Mouse (Mus musculus) embryonic stem cell, embryonic (primary cell): ENCODE measurements around the gene Gm17175.
"Not testable (repeated sequence)": the region's sequence is repeated elsewhere in the genome, so short reads cannot be mapped to it uniquely, and the experiment has no call there.

Experiments used
- CTCF ChIA-PET, 4 experiments: fragments of 300-600 bp in 2 of 4; fragments of 350-600 bp in 2 of 4; sonication (Branson Sonifier 250); formaldehyde crosslinking; loops; one replicate each; lab custom pipeline; 2022; ENCODE audit warnings: inconsistent platforms in 2 of 4; lab: Charles Lee
- POLR2A ChIA-PET, 4 experiments: fragments of 300-600 bp in 2 of 4; fragments of 350-600 bp in 2 of 4; sonication (Branson Sonifier 250); formaldehyde crosslinking; loops; one replicate each; lab custom pipeline; 2022; ENCODE audit warnings: antibody characterized with exemption in 4 of 4, inconsistent platforms in 1 of 4; lab: Charles Lee

Gene Gm17175

DNA sequence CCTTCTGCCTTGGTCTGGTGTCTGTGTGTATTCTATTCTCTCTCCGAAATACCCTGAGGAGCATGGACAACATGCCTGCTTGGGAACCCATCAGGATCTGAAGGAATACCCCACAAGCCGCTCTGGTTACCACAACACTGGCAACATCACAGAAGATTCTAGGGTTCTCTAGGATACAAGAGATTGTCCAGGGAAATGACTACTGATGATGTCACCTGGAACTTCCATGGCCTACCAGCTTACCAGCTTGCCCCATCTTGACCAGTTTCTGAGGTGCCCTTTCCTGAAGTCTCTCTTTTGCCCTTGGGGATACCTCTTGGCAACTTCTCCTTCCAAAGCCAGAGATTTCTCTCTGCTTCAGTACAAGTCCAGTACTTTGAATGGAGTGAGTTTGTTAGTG is at the start of gene Gm17175:
TSS of gene Gm17175 (minus strand) at position 101 of the 400 bp plus-strand sequence.
- POLR2A ChIA-PET, CTCF ChIA-PET: not testable (repeated sequence)

DNA sequence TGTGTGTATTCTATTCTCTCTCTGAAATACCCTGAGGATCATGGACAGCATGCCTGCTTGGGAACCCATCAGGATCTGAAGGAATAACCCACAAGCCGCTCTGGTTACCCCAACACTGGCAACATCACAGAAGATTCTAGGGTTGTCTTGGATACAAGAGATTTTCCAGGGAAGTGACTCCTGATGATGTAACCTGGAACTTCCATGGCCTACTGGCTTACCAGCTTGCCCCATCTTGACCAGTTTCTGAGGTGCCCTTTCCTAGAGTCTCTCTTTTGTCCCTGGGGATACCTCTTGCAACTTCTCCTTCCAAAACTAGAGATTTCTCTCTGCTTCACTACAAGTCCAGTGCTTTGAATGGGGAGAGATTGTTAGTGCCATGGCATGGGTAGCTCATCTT is 37.3 kb upstream of the Gm17175 start, which contains the start of gene Gm17078:
TSS of gene Gm17078 (minus strand) at position 101 of the 400 bp plus-strand sequence.
- POLR2A ChIA-PET: no interaction called here
- CTCF ChIA-PET: no interaction called here

GRCm38 (mm10) chr14:51592039-51592438 is 18.2 kb upstream of the Gm17175 start, which contains the start of gene Gm17174:
Gene Gm17174, minus strand, starts transcription at chr14:51592139.
- CTCF ChIA-PET, POLR2A ChIA-PET: not testable (repeated sequence)

DNA sequence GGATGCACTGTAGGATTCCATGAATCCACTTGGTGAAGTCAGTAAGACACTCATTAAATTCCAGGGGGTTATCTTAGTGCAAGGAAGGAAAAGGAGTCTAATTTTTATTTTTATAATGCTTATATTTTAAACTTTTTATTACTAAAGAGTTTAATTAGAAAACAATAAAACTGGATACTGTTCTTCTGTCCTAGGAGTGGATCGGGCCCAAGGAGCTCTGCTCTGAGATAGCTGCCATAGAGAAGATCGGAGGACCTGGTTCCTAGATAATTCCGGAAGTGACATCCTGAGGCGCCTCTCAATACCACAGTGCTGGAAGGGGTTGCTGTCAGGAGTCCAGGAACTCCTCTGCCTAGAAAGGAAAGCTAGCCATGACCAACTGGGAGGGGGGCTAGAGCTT is 21.4 kb downstream of the Gm17175 start, which contains the start of gene Gm5622:
TSS of gene Gm5622 (plus strand) at position 301 of the 400 bp plus-strand sequence.
- ChIA-PET CTCF (no interaction called here), POLR2A (no interaction called here)
